Mouse (Mus musculus): ENCODE measurements around the gene Slc27a1. TPM values are rescaled to one million over a fixed set of nuclear protein-coding genes. Genes with fewer than 3 reads are reported as not detected.

Slc27a1 gene
- polyA plus RNA-seq, 1 experiment, result 28.6 TPM

- TF ChIP-seq CTCF (IDR thresholded peaks at IDR 0.05; ENCODE audit: extremely low read depth, insufficient read length, insufficient replicate concordance, low read depth, low read length) (no peak), POLR2A (IDR thresholded peaks at IDR 0.05; ENCODE audit: low read depth, low read length) (no peak)
- 3% methylated on average over 25 of the region's 25 CpGs for WGBS
- no peak overlapping the region for H3K27ac ChIP-seq (ENCODE audit: insufficient read depth, low read depth, low read length)
These were observed 61.1 kb downstream of the Slc27a1 start for GRCm38 (mm10) chr8:71629781-71630212.

GRCm38 (mm10) chr8:71630761-71631160 is 62.1 kb downstream of the Slc27a1 start:
- WGBS, result 74% methylated on average over 6 of the region's 6 CpGs
- Histone ChIP-seq H3K27me3 (ENCODE audit: control insufficient read depth, insufficient read depth, low read length) (no peaks in the 10 kb centered on the region; the same call in 1 of the 2 replicates), H3K4me1 (ENCODE audit: control insufficient read depth, insufficient read depth, insufficient read length, low read length) (peaks cover 19% of the 10 kb centered on the region), H3K4me3 (ENCODE audit: low read depth, low read length) (no peak overlapping the region), H3K27ac (ENCODE audit: insufficient read depth, low read depth, low read length) (no peak overlapping the region), H3K36me3 (ENCODE audit: control insufficient read depth, insufficient read depth, low read length) (no peaks in the 10 kb centered on the region)
- TF ChIP-seq CTCF (IDR thresholded peaks at IDR 0.05; ENCODE audit: extremely low read depth, insufficient read length, insufficient replicate concordance, low read depth, low read length), result no peak
- TF ChIP-seq POLR2A (IDR thresholded peaks at IDR 0.05; ENCODE audit: low read depth, low read length), result no peak

More at GRCm38 (mm10) chr8:71629781-71630212, 61.1 kb downstream of the Slc27a1 start:
- no peaks in the 10 kb centered on the region; the same call in 1 of the 2 replicates for H3K27me3 ChIP-seq (ENCODE audit: control insufficient read depth, insufficient read depth, low read length)
- peak overlapping the region; percentile 62 for H3K4me3 ChIP-seq (ENCODE audit: low read depth, low read length)
- H3K36me3 ChIP-seq (ENCODE audit: control insufficient read depth, insufficient read depth, low read length), result 0 out of 2 replicates have a peak, but pooled peaks cover 2% of the 10 kb centered on the region
- H3K4me1 ChIP-seq (ENCODE audit: control insufficient read depth, insufficient read depth, insufficient read length, low read length), result peaks cover 19% of the 10 kb centered on the region

- Histone ChIP-seq H3K27me3 (ENCODE audit: control insufficient read depth, insufficient read depth, low read length) (no peaks in the 10 kb centered on the region; the same call in 1 of the 2 replicates), H3K4me3 (ENCODE audit: low read depth, low read length) (no peak overlapping the region), H3K36me3 (ENCODE audit: control insufficient read depth, insufficient read depth, low read length) (no peaks in the 10 kb centered on the region), H3K4me1 (ENCODE audit: control insufficient read depth, insufficient read depth, insufficient read length, low read length) (peaks cover 19% of the 10 kb centered on the region), H3K27ac (ENCODE audit: insufficient read depth, low read depth, low read length) (no peak overlapping the region)
- TF ChIP-seq POLR2A (IDR thresholded peaks at IDR 0.05; ENCODE audit: low read depth, low read length) (no peak), CTCF (IDR thresholded peaks at IDR 0.05; ENCODE audit: extremely low read depth, insufficient read length, insufficient replicate concordance, low read depth, low read length) (no peak)
- WGBS, result 37% methylated on average over 2 of the region's 2 CpGs
These were observed 63.2 kb downstream of the Slc27a1 start for GRCm38 (mm10) chr8:71631897-71632296.

GRCm38 (mm10) chr8:71633164-71633563 is 64.5 kb downstream of the Slc27a1 start:
- no peaks in the 10 kb centered on the region; the same call in 1 of the 2 replicates for H3K27me3 ChIP-seq (ENCODE audit: control insufficient read depth, insufficient read depth, low read length)
- peaks cover 16% of the 10 kb centered on the region for H3K4me1 ChIP-seq (ENCODE audit: control insufficient read depth, insufficient read depth, insufficient read length, low read length)
- no peaks in the 10 kb centered on the region for H3K36me3 ChIP-seq (ENCODE audit: control insufficient read depth, insufficient read depth, low read length)
- no peak overlapping the region for H3K27ac ChIP-seq (ENCODE audit: insufficient read depth, low read depth, low read length)
- 7% methylated on average over 19 of the region's 22 CpGs for WGBS
- peak; percentile 33; the same call in 1 of the 2 replicates for TF ChIP-seq CTCF (IDR thresholded peaks at IDR 0.05; ENCODE audit: extremely low read depth, insufficient read length, insufficient replicate concordance, low read depth, low read length)
- TF ChIP-seq POLR2A (IDR thresholded peaks at IDR 0.05; ENCODE audit: low read depth, low read length), result no peak
- H3K4me3 ChIP-seq (ENCODE audit: low read depth, low read length), result peak overlapping the region; percentile 18

- Histone ChIP-seq H3K4me3 (ENCODE audit: low read depth, low read length) (no peak overlapping the region), H3K4me1 (ENCODE audit: control insufficient read depth, insufficient read depth, insufficient read length, low read length) (peaks cover 11% of the 10 kb centered on the region), H3K36me3 (ENCODE audit: control insufficient read depth, insufficient read depth, low read length) (no peaks in the 10 kb centered on the region), H3K27ac (ENCODE audit: insufficient read depth, low read depth, low read length) (no peak overlapping the region), H3K27me3 (ENCODE audit: control insufficient read depth, insufficient read depth, low read length) (no peaks in the 10 kb centered on the region; the same call in 1 of the 2 replicates)
- 2% methylated on average over 26 of the region's 26 CpGs for WGBS
- TF ChIP-seq POLR2A (IDR thresholded peaks at IDR 0.05; ENCODE audit: low read depth, low read length), result 0 out of 2 replicates have a peak, but pooled peaks have one; percentile 15
- TF ChIP-seq CTCF (IDR thresholded peaks at IDR 0.05; ENCODE audit: extremely low read depth, insufficient read length, insufficient replicate concordance, low read depth, low read length), result no peak
These were observed 65.4 kb downstream of the Slc27a1 start for GRCm38 (mm10) chr8:71633981-71634667.

Other genes starting within 250 kb of the Slc27a1 start
- 63.7 and 101 TPM in 2 replicates for gene Use1, start 202.0 kb upstream of the Slc27a1 start, polyA plus RNA-seq (2012; rRNA removed)
- 19.7 and 70.3 TPM in 2 replicates for gene Ocel1, start 197.6 kb upstream of the Slc27a1 start, polyA plus RNA-seq (2012; rRNA removed)
- gene Nr2f6, start 186.9 kb upstream of the Slc27a1 start, polyA plus RNA-seq (2012; rRNA removed), result 233 and 448 TPM in 2 replicates
- 5.8 and 7.8 TPM in 2 replicates for gene Ushbp1, start 173.1 kb upstream of the Slc27a1 start, polyA plus RNA-seq (2012; rRNA removed)
- 64.5 and 119 TPM in 2 replicates for gene Babam1, start 172.0 kb upstream of the Slc27a1 start, polyA plus RNA-seq (2012; rRNA removed)
- gene Ankle1, start 162.9 kb upstream of the Slc27a1 start, polyA plus RNA-seq (2012; rRNA removed), result 12.6 and 13.8 TPM in 2 replicates
- 17.4 and 26.5 TPM in 2 replicates for gene Abhd8, start 105.2 kb upstream of the Slc27a1 start, polyA plus RNA-seq (2012; rRNA removed)
- 170 and 172 TPM in 2 replicates for gene Mrpl34, start 103.9 kb upstream of the Slc27a1 start, polyA plus RNA-seq (2012; rRNA removed)
- gene Dda1, start 99.7 kb upstream of the Slc27a1 start, polyA plus RNA-seq (2012; rRNA removed), result 46.3 and 85.3 TPM in 2 replicates
- 9.0 and 19.8 TPM in 2 replicates for gene Ano8, start 82.9 kb upstream of the Slc27a1 start, polyA plus RNA-seq (2012; rRNA removed)
- 18.6 and 25.8 TPM in 2 replicates for gene Gtpbp3, start 80.8 kb upstream of the Slc27a1 start, polyA plus RNA-seq (2012; rRNA removed)
- 182 and 329 TPM in 2 replicates for gene Plvap, start 57.1 kb upstream of the Slc27a1 start, polyA plus RNA-seq (2012; rRNA removed)
- not detected in 2 replicates for gene Ccdc194, start 43.2 kb upstream of the Slc27a1 start, polyA plus RNA-seq (2012; rRNA removed)
- gene Bst2, start 31.4 kb upstream of the Slc27a1 start, polyA plus RNA-seq (2012; rRNA removed), result 126 and 242 TPM in 2 replicates
- 180 and 251 TPM in 2 replicates for gene Mvb12a, start 26.0 kb upstream of the Slc27a1 start, polyA plus RNA-seq (2012; rRNA removed)
- 0.62 and 3.3 TPM in 2 replicates for gene Tmem221, start 10.0 kb upstream of the Slc27a1 start, polyA plus RNA-seq (2012; rRNA removed)
- not detected in 2 replicates for gene Nxnl1, start 2.3 kb upstream of the Slc27a1 start, polyA plus RNA-seq (2012; rRNA removed)
- 174 and 266 TPM in 2 replicates for gene Pgls, start 23.3 kb downstream of the Slc27a1 start, polyA plus RNA-seq (2012; rRNA removed)
- gene Fam129c, start 28.8 kb downstream of the Slc27a1 start, polyA plus RNA-seq (2012; rRNA removed), result 1.7 and 4.5 TPM in 2 replicates
- 52.4 and 59.8 TPM in 2 replicates for gene Colgalt1, start 42.1 kb downstream of the Slc27a1 start, polyA plus RNA-seq (2012; rRNA removed)
- 1.6 TPM in 2 replicates for gene Unc13a, start 102.9 kb downstream of the Slc27a1 start, polyA plus RNA-seq (2012; rRNA removed)
- gene Jak3, start 107.4 kb downstream of the Slc27a1 start, polyA plus RNA-seq (2012; rRNA removed), result 14.3 and 20.3 TPM in 2 replicates
- 9.1 and 30.2 TPM in 2 replicates for gene Insl3, start 120.3 kb downstream of the Slc27a1 start, polyA plus RNA-seq (2012; rRNA removed)
- gene B3gnt3, start 132.9 kb downstream of the Slc27a1 start, polyA plus RNA-seq (2012; rRNA removed), result 180 and 195 TPM in 2 replicates
- gene Fcho1, start 156.8 kb downstream of the Slc27a1 start, polyA plus RNA-seq (2012; rRNA removed), result 11.9 and 20.1 TPM in 2 replicates